Mouse (Mus musculus): ENCODE data around the gene Sema5a.

The Sema5a gene

GRCm38 (mm10) chr15:32349276-32349675 is 104.7 kb downstream of the Sema5a start:
- intact Hi-C loops (cut with DNase I), result no loop called here

DNA sequence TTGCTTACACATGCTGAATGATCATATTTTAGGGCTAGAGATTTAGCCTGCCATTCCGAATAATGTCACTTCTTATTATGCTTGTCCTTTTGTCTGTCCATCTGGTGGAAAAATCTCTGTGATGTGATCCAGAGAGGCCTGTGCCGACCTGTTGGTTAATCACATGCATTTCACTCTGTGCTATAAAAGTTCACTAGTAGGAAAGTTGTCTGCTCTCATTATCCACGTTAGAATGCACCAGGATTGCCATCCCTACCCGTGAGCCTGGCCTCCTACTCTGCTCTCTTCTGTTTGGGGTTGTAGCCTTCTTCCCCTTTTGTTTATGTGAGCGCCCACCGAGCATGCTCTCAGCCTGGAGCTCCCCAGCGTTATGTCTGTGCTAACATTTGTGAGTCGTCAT is 108.4 kb downstream of the Sema5a start:
- intact Hi-C loops (cut with DNase I), result no loop called here

GRCm38 (mm10) chr15:32353513-32353912 is 108.9 kb downstream of the Sema5a start:
- intact Hi-C loops (cut with DNase I), result no loop called here

DNA sequence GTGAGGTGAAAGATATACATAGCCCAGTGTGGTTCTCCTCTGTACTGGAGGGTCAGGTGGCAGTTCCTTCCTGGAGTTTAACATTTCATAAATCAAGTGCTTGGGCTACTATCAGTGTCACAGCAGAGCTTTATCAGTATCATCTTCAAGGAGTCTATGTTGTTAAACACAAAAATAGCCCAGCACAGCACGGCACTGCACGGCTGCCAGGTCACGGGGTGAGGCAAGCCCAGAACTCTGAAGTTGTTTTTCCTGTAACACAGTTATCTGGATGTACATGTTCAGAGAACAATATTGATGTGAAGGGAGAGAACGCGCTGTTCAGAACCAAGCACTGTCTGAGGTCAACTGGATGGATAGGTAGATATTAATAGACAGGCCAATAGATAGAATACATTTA is 112.2 kb downstream of the Sema5a start:
- intact Hi-C loops (cut with DNase I), result no loop called here

DNA sequence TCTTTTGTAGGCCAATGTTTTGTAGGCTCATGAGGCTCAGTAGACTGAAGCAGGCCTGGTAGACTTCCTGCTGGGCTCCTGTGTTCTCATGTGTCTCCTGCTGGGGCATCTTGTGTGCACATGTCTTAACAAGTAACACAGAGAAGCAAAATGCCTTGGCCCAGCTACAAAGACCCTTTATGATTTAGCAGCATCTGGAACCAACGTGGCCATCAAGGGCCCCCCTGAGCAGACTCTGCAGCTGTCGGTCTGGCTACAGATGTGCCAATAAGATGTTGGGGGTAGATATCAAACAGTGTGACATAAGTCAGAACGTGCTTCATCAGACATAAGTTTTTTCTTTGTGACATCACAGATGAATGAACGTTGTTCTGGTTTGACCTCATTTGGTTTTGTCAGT is 123.2 kb downstream of the Sema5a start:
- intact Hi-C loops (cut with DNase I), result no loop called here

DNA sequence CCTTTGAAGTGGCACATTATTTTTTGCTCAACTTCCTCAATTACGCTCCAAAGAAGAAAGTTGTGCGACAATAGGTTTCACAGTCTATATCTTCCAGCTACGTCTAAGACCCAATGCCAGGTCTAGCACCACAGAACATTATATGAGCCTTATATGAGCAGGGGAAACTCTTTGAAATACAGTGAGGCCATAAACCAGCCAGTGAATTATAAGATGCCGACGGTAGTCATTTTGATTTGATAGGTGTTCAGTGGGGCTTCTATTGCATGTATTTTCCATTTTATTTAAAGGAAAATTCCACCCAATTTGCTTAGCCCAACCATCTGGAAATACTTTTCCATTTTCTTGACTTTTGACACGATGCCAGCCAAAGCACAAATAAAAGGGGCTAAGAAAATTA is 126.3 kb downstream of the Sema5a start:
- intact Hi-C loops (cut with DNase I), result no loop called here

DNA sequence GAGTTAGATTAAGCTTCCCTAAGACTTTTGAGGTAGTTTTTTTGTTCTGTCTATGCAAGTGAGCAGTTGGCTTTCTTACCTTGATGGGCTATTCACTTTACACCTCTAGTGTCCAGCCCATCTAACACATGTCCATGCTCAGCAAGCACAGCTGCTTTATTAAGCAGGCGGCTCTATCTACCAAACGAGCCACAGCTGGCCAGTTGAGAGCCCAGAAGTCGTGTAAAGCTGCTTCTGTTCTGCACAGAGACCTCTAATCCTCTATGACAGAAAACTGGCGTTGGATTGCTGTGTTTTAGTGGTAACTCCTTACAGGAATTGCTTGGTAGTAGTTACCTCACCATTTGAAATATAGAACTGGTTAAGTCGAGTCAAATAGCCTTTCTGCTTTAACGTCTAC is 126.8 kb downstream of the Sema5a start:
- intact Hi-C loops (cut with DNase I), result no loop called here

GRCm38 (mm10) chr15:32376326-32376725 is 131.7 kb downstream of the Sema5a start:
- intact Hi-C loops (cut with DNase I), result no loop called here

DNA sequence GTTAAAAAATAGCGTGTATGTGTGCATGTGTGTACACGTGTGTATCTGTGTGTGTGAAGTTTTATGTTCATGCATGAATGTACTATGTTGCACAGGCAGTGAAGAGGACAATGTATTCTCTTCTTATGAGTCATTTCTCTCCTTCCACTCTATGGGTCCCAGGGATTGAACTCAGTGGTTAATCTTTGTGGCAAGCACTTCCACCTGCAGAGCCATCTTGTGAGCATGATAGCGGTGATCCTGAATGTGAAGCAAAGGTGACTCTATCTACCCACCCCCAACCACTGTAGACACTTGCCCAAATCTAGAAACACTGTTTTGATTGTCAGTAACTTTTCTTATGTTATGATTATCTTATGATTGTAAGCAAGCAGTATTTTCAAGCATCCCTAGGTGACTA is 133.2 kb downstream of the Sema5a start:
- intact Hi-C loops (cut with DNase I), result no loop called here

GRCm38 (mm10) chr15:32380311-32380710 is 135.7 kb downstream of the Sema5a start:
- intact Hi-C loops (cut with DNase I), result no loop called here

DNA sequence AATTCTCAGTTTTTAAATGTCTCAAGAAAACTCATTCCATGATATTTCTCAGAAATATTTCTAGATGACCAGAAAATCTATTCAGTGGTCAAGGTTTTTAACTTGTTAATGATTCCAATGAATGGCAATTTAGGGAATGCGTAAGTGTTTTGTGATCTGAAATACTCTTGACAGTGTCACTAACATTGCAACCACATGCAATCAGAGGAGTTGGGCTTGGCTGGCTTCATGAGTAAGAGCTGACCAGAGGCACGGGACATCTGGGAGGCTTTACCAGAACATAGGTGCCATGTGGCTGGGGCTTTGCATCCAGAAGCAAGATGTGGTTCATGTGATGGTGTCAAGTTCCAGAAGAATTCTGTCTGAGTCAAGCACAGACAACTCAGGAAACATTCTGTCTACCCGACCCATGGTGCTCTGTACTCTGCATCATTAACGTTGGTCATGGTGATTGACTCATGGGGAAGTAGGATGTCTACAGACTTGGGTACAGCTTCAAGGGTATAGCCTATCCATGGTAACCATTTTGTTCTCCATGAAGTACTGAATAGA is 138.4 kb downstream of the Sema5a start:
- intact Hi-C loops (cut with DNase I), result no loop called here

DNA sequence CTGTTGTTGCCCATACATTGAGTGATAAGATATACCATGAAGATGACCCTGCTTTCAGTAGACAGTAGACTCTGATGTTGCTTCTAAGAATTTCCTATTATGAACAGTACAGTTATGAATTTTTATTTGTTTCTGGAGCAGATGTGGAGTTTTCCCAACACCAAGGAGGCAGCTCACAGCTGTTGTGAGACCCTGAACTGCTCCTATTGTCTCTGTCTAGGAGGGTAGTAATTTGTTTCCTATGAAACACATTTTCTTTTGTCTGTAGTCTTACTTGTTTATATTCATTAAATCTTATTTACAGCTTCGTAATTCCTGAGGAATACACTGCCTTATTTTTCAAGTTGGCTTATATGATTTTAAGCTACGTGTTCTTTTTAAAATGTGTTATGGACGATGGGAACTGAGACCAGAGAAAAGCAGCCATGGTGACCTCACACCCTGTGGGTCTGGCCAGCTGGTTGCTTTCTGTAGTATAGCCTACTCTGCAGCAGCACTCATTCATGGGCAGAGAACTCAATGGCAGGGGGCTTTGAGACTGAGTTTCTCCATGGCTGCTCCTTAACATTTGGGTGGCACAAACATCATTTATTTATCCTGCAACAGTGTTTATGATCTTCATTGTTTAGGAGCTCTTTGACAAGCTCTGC is 151.8 kb downstream of the Sema5a start:
- intact Hi-C loops (cut with DNase I), result no loop called here

DNA sequence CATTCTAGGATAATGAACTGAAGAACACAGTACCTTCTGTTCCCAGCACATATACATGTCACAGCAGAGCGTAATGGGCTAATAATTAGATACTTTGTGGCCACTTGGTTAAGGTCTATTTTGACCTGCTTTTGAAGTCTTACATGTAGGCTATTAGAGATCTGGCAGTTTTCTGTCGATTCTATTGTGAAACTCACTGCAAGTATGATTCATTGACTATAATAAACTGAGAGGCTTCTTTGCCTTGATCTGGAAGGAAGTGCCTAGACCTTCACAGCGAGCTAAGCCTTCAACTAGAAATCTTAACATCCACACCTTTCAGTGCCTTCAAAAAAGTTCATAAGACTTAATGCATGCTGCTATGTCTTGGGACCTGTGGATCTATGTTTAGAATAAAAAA is 152.5 kb downstream of the Sema5a start:
- intact Hi-C loops (cut with DNase I), result no loop called here

DNA sequence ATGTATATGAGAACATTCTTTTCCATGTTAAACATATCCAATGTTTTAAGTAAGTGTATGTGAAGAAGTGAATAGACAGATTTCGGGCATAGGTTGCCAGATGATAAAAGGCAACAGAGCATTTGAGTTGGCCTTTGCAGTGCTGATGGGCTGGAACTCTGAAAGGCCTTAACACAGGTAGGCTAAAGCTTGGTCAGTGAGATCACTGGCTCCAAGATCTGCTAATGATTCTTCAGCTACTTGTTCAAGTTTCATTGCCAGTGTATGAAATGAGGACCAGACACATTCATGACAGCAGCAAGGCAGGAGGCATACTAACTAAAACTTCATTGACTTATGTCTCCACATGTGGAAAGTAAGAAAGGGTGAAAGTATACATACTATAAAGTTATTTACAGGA is 154.1 kb downstream of the Sema5a start:
- intact Hi-C loops (cut with DNase I), result no loop called here

DNA sequence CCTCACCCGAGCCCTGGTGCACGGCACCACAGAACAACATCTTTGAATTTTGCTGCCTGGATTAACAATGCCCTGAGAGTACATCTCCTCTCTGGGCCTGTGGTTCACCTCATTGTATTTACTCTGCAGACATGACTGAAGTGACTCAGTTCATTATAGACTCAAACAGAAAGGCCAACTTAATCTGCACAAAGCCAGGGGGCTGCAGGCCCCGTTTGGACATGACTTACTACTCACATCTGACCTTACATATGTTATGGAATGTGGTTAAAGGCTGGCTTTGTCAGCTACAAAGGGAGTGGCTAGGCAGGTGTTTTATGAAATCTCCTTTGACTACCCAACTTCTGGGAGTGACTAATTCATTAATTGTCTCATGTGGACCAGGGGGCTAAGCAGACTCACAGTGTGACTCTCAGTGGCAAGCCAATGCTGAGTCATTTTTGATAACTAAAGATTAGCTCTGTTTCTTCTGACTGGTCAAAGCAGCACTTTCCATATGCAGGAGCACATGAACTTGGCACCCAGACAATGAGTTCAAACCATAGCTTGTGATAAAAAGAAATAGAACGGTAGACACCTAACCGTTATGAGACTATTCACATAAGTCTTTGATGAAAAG is 157.4 kb downstream of the Sema5a start:
- intact Hi-C loops (cut with DNase I), result no loop called here

DNA sequence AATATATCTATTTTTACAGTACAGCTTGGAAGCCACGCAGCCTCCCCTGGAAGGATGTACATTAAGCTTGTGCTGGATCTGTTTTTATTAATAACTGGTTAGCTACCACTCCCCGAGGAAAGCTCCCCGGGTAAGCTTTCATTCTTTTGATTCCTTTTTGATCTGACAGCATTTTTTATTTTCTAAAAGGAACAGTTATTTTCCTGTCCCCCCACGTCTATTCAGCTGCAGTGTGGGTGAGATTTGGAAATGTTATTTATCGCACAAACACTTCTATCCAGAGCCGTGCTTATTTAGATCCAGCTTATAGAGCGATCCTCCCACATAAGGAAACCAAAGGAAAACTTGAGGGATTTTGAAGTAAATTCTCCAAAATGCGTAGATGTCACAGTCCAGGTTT is 158.7 kb downstream of the Sema5a start:
- intact Hi-C loops (cut with DNase I), result no loop called here

GRCm38 (mm10) chr15:32406436-32406835 is 161.8 kb downstream of the Sema5a start:
- intact Hi-C loops (cut with DNase I), result no loop called here

GRCm38 (mm10) chr15:32407766-32408165 is 163.2 kb downstream of the Sema5a start:
- intact Hi-C loops (cut with DNase I), result no loop called here

DNA sequence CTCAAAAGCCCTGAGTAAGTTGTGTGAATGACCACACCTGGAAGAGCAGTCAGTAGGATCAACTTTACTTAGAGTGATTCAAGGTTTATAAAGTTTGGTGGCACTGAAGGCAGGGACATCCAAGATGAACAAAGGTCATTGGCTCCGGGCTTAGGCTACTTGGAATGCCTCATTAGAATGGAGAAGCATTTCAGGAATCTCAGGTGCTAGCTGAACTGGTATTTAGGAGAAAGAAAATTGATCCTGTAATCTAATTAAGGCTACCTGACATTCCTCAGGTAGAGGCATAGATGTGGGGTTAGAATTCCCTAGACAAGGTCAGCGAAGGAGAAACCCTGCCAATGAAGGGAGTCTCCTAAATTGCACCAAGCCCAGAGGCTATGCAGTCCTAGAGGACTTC is 171.7 kb downstream of the Sema5a start:
- intact Hi-C loops (cut with DNase I), result no loop called here

DNA sequence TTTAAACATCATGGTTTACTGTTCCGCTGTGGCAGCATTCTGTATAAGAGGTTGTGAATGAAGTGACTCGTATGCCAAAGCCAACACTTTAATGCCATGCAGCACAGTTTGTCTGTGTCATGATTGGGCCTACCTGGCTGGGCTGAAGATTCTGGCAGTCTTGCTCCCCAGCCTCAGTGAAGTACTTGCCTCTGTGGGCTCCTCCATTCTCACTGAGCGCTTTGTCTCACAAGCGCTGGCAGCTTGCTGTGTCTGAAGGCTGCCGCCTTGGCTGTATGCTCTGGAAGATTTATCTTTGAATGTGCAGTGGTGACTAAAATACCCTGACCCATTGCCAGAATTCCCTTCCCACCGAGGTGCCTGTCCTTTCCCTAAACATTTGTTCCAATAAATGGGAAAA is 178.0 kb downstream of the Sema5a start:
- intact Hi-C loops (cut with DNase I), result no loop called here

GRCm38 (mm10) chr15:32423061-32423460 is 178.5 kb downstream of the Sema5a start:
- intact Hi-C loops (cut with DNase I), result no loop called here

GRCm38 (mm10) chr15:32427188-32427924 is 182.7 kb downstream of the Sema5a start:
- intact Hi-C loops (cut with DNase I), result no loop called here

Measured in adrenal gland (tissue).